Mouse (Mus musculus): ENCODE results near the gene Arfrp1.

The Arfrp1 gene

DNA sequence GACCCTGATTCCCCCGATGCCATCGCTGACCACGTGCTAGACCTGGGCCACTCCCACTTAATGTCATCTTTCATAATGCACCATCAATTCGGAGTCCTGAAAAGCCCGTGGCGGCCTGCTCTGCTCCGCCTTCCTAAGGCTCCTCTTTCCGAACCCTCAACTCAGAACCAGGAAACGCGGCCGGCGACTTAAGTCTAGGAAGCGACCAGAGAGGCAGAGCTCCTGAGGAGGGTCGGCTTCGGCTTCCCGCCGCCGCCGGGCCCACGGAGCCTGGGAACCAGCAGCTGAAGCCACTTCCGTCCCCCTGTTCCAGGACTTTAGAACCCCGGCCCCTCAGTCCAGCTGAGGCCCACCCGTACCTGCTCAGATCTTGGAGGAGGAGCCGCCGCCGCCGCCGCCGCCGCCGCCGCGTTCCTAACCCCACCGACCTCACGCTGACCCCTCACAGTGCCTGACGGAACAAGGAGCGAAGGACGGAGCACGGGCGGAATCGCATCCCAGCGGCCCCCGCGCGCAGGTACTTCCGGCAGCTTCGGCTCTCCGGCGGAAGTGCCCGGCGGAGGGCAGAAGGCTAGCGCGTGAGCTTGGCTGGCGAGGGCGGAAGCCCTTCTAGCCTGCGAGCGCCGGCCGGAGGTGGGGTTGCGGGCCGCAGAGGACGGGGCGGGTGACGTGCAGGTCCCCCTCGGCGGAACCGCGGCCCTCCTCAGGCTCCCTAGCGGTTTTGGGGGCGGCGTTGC, at the start of gene Arfrp1, which contains the start of gene Zgpat:
Arfrp1 (minus strand) TSS at position 545 of the 737 bp plus-strand sequence.
Zgpat (plus strand) TSS at position 69 of the 737 bp plus-strand sequence.
- peak; percentile 87 for DNase-seq

DNA sequence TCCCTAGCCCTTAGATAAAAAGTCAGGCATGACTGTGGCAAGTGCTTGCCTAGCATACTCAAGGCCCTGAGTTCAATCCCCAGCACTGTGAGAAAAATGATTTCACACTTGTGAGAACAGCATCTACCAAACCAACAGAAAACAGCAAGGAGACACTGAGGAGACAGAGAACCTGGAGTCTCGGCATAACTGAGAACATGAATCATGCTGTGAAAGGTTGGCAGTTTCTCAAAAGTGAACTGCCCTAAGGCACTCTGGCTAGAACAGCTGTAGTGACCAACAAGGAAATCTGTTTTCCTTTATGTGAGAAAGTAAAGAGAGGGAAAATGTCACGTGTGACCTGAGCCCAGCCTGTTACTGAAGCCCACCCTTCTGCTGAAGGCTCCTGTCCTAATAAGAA, 47.9 kb upstream of the Arfrp1 start:
- no peak for DNase-seq

DNA sequence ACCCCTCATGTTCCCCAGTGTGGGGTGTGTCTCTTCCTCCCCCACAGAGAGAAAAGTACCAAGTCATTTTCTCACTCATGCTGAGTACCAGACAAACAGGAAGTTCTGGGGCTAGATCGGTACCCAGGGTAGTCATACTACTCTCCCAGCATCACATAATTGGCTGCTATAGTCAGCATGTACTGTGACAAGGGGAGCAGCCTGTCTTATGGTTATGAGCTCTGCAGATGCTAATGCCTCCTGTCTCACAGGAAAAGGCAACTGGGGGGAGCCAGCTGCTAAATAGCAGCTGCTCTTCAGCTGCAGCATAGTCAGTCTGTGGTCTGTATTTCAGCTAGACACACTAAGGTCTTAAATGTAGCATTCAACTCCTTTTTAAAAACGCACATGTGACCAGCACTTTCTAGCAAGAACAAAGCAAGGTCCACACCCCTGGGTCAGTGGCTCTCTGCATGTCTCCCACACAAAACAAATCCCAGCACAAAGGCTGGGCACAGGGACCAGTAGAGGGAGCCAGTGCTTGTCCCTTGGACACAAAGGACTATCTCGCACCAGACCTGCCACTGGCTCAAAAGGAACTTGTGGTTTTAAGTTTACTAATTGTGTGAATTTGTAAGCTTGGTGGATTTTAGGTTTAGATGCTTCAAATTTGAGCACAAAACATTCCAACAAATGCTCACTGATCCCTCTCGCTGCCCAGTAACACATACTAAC, 45.7 kb upstream of the Arfrp1 start:
- DNase-seq, result peak; percentile 79

DNA sequence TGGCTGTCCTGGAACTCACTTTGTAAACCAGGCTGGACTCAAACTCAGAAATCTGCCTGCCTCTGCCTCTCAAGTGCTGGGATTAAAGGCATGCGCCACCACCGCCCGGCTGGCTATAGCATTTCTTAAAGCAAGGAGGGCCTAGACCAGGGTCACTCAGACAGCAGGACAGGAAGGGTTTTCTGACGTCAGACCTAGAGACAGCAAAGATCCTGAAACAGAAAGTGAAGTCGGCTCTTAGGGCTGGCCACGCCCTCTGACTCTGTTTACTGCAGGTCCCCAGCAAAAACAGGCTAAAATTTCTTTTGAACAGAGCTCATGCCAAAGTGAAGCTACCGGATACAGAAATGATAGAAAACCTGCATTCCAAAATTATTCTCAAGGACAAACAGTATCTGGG, 44.4 kb upstream of the Arfrp1 start:
- DNase-seq, result no peak

DNA sequence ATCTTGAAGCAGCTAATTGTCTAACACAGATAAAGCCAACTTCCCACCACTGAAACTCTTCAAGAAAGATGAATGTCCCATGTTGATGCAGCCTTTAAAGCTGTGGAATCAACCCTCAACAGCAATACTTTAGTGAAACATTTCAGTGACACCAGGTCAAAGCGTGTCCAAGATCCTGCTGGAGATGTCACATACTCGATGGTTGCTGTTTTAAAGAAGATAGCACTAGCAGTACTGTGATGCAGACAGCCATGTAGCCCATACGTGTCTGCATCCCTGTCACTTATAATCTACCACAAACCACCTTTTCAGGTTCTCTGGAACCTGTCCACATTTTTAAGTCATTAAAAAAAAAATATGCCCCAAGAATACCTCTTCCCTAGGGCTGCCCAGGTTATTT, 38.5 kb upstream of the Arfrp1 start:
- no peak for DNase-seq

DNA sequence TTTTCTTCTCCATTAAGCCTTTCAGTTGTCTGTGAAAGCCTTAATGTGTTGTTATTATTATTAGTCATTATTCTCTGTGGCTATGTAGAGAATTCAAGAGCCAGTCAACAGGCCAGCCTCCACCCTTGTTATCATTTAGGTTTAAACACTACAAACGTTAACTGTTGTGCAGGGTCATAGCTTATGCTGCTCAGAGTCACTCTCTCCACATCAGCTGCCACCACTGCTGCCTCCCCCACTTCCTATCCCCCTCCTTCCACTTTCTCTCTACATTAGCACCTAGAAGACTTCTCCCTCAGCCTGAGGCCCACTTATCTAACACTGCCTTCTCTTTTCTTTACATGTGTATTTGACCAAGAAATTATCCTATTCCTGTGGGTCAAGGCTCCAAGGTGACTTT, 36.3 kb upstream of the Arfrp1 start:
- DNase-seq, result no peak

DNA sequence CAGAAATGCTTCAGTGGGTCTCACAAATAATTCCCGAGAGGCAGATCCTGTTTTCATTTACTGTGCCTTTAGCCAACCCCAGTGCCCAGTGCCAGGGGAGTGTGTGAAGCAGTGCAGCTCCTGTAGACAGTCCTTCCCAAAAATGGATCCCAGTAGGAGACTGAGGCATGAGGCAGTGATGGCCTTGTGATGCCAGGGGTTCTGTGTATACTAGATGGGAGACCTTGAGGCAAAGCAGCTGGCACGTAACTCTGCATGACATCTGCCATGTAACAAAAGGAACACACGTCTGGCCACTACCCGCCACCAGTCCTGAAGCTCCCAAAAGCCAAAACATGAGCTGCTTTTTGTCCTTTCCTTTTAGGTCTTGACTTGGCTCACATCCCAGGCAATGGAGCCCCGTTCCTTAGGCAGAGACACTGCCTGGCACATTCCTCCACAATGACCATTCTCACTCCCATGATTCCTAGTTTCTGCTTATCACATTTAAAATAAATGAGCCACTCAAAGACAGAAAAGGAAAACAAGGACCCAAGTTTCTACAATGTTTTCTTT, 32.1 kb upstream of the Arfrp1 start:
- no peak for DNase-seq

DNA sequence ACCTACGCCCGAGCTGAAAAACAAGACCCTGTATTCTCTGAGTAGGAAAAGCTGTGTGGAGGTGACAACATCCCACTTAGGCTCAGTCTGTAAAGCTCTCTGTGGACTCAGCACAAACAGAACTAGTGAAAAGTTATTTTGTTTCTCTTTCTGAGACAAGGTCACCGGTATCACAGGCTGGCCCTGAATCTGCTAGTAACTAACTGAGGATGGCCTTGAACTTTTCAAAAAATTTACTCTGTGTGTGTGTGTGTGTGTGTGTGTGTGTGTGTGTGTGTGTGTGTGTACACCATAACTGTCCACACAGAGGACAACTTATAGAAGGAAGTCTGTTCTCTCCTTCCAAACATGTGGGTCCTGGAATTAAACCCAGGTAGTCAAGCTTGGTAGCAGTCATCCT, 28.9 kb upstream of the Arfrp1 start:
- no peak for DNase-seq

DNA sequence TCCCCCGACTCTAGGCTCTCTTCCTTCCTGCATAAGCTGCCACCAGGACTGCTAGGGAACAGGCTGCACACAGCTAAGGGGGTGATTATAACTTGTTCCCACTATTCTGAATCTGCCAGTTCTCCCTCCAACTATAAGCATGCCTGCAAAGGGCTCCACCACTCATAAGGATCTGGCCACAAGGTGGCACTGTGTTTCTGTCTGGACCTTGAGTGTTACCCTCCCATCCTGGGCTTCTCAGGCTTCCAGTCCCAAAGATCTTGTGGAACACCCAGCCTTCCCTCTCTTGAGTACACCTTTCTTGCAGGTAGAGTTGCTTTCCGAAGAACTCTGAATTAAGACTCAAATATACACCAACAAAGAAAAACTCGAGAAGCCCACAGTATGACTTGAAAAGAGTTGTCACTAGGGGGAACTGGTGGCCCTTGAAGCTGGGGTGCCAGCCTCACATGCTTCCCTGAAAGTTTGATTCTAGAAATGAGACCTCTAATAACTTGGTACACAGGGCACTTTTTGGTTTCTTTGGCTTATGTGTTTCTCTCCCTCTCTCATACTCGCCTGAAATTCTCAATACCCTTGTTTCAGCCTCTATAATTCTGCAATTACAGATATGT, 27.5 kb upstream of the Arfrp1 start:
- peak; percentile 93 for DNase-seq

DNA sequence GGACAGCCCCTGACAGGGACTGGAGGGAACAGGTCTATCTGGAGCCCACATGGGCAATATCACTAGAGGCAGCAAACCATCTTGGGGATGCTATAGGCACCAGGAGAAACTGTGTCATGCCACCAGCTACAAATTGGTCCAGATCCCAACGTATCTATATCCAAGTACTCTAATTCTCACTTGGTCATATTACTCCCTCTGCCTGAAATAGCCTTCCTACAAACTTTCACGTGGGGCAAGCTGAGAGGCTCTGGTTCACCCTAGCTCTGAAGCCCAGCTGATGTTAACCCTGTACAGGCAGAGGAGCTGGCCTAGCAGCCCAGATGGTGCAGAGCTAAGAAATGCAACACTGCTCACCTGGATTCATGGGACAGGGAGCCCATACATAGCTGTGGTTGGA, 26.3 kb upstream of the Arfrp1 start:
- DNase-seq, result no peak

DNA sequence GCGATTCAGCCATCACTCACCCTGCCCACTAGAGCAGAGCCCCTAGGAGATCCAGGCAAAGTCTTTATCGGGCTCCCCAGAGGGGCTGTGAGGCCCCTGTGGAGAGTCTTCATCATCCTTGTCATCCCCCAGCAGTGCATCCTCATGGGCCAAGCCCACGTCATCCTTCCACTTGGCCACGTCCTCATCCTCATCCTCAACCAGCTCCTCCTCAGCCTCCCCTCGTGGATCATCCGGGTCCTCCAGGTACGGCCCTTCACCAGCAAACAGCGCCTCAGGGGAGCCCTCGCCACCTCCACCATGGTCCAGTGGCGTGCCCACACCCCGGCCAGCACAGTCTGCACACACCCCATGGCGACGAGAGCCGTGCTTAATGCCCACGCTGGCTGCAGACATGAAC, 25.8 kb upstream of the Arfrp1 start:
- DNase-seq, result no peak

DNA sequence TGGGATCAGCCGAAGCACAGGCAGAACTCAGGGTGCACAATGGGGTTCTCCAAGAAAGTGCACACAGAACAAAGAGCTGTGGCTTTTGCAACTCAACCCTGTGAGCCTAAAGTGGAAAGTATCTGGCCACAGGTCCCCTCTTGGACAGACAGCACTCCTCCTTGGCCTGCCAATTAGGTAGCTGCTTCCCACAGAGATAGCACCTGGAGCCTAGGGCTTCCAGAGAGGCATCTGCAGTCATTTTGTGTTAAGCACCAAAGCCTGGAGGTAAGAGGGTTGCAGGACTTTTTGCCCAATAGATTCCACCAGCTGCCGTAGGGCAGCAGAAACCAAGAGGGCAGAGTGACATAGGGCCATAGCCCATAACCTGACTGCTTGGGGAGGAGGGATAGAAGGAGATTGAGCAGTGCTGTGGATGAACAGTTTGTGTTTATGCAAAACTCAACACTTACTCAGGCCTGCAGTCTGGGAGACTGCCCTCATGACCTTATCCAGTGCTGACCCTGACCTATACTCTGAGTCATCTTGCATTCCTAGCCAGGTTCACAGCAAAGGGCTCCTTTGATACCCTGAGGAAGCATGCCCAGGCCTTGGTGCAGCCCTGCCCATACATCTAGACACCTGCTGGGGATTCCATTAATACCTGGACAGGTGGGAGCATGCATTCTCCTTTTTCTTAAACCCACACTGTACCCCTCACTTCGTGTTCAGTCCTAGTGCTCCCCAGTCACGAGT, 25.1 kb upstream of the Arfrp1 start:
- DNase-seq, result no peak

DNA sequence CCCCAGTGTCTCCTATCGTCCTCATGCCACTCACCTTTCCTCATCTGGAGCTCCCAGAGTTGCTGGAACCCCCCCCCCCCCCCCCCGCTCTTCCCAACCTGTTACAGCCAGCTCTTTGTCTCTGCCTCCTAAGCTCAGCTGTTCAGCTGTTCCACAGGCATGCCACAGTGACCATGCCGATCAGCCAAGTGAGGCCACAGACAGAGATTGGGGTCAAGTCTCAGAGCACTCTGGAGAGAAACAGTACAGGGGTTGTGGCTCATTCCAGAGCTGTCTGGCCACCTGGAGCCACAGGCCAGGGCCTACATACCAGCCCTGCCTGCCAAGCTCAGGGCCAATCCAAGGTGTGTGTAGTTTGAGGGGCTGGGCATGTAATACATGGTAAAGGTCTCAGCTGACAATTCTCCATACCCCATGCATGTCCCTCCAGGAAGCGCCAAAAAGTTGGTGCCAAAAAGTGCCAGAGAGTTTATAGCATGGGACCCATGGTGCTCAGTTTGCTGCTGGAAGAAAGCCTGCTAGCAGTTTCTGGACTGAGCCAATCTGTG, 21.5 kb upstream of the Arfrp1 start:
- DNase-seq, result no peak

DNA sequence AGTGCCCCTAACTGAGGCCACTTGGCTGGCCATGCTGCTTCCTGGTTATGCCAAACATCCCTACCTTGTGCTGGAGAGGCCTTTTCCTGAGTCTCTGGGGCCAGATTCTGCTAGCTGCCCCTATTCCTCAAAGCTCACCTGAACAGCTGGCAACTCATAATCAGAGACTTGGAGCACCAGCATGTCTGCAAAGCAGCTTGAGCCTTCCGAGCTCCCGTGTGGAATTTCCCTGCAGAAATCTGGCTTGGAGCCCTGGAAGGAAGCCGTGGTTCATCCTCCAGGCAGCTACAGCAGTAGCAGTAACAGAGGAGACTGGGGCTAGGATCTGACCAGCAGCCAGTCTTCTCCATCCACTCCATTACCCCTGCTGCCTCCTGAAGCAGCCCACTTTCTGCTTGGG, 20.7 kb upstream of the Arfrp1 start:
- DNase-seq, result peak; percentile 11

DNA sequence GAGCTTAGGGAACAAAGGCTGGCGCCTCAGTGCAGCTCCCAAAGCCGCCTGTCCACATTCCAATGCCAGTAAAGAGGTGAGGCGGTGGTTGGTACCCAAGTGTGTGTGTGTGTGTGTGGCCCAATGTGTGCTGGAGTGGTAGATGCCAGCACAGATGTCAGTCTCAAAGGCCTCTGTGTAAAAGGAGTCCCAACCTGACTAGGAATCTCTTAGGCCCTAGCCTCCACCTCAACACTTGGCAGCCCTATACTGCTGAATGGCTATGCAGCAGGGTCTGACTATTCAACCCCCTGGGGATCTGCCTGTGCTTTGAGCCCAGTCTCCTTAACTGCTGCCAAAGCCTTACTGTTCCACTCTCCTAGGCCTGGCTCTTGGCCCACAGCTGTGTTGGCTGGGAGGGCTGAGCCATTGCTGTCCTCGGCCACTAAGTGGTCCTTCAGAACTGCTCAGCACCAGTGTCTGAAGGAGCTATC, 19.8 kb upstream of the Arfrp1 start:
- DNase-seq, result peak; percentile 57

DNA sequence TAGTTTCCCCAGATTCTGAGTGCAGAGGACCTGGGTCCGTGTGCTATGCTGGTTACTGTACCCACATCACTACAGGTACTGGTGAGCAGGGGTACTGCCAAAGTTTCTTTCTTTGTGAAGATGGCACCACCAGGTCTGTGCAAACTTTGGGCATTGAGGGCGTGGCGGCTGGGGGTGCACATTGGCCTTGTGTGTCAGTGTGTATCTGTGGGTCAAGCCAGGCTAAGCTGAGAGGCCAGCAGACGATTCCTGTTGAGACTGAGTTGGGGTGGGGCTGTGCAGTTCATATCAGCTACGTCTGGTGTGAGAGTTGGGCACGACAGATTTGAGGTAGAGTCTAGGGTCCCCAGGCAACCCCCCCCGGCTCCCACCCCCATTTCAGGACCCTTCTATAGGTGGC, 19.3 kb upstream of the Arfrp1 start:
- DNase-seq, result no peak

DNA sequence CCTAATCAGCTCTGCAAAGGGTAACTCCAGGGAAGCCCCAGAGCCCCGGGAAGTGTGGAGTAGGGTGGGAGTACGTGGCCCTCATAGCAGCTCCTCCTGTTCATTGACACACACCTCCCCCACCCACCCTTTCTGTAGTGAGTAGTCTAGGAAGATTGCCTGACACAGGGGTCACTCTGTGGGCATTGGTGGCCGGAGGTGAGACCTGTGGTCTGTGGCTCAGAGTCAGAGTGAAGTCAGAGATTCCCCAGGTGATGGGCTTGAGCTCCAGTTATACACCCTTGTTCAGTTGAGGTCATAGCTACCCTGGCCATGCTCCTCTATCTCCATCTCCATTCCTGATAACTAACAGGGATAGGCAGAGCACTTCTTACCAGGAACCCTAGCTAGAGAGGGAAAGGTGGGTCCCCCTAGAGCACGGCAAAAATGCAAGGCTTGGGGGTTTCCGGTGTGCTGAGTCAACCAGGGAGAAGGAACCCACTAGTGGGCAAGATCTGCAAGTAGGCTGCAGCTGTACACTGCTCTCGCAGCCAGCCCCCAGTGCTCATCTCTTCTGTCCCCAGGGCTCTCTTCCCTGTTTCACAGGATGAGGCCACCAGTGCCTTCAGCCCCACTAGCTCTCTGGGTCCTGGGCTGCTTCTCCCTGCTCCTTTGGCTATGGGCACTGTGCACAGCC, 16.6 kb upstream of the Arfrp1 start:
- no peak for DNase-seq

DNA sequence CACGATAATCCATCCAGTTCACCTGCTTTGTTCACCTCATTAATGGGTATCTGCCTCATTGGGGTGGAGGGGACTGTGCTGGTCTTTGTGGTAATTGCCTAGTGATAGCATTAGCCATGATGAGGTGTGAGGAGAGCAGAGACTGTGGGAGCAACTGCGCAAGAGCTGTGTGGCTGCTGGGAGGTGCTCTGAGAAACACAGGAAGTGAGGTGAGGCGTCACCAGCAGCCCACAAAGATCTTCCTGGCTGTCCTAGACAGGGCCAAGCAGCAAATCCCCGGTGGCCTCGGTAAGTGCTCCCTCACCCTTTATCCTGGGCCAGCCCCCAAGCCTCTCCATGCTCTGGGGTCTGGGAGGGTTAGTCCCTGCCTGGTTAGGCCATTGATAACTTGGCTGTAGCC, 15.9 kb upstream of the Arfrp1 start:
- no peak for DNase-seq

DNA sequence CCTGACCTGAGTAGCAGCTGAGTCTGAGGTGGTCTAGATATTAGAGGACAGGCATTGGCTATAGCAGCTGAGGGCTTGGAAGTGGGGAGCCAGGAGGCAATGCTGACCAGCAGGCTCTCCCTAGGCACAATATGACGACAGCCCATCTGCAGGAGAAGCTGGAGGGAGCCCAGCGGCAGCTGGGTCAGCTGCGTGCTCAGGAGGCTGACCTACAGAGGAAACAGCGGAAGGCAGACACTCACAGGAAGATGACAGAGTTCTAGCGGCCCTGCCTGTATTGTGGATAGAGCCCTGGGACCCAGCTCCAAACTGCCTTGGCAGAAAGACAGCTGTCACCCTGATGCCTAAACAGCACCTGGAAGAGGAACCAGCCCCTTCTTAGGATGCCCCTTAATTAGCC, 15.0 kb upstream of the Arfrp1 start:
- no peak for DNase-seq

DNA sequence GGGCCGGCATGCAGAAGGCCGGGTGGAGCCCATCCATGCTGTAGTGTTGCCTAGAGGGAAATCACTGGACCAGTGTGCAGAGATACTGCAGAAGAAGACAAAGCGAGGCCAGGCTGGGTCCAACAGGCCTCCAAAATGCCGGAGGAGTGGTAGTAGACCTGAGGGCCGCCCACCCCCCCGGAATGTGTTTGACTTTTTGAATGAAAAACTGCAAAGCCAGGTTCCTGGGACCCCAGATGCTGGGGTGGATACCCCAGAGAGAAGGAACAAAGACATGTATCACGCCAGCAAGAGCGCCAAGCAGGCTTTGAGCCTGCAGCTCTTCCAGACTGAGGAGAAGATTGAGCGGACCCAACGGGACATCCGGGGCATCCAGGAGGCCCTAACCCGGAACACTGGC, 14.6 kb upstream of the Arfrp1 start, which contains the start of gene Lime1:
Lime1 (plus strand) TSS at position 301 of the 400 bp plus-strand sequence.
- no peak for DNase-seq

DNA sequence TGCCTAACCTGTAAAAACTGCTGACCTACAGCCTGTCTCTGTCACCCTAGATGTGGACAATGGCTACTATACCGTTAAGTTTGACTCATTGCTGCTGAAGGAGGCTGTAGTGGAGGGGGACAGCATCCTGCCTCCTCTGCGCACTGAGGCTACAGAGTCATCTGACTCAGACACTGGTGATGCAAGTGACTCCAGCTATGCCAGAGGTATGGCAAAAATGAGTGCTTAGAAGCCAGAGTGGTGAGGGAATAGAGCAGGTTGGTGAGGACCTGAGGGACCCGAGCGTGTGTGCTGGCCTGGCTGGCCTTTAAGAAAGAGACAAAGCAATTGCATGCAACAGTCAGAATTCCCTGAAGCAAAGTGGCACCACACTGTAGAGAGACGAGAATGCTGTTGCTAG, 13.5 kb upstream of the Arfrp1 start:
- DNase-seq, result no peak

DNA sequence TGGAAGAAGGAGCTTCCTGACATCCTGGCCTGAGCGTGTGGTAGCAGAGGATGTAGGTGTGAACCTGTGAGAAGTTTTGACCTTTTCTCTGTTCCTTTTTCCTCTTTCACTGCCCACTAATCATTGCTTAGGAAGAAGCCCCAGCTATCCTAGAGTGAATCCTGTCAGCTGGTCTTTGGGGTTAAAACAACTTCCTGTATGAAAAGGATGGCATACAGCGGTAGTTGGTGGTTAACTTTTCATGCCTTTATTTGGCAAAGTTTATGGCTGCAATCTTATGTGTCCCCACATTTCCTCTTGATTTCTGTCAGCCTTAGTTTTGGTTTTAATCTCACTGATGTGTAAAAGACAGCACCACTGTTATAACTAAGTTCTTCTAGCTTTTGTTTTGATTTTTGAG, 12.0 kb upstream of the Arfrp1 start:
- no peak for DNase-seq
